Mouse (Mus musculus): Measurements from ENCODE around the gene Pwwp2b. TPM values are rescaled to one million over a fixed set of nuclear protein-coding genes. Genes with fewer than 3 reads are reported as not detected.

Pwwp2b gene
- polyA plus RNA-seq, 1 experiment from 2014 or later = 12.9 TPM

DNA sequence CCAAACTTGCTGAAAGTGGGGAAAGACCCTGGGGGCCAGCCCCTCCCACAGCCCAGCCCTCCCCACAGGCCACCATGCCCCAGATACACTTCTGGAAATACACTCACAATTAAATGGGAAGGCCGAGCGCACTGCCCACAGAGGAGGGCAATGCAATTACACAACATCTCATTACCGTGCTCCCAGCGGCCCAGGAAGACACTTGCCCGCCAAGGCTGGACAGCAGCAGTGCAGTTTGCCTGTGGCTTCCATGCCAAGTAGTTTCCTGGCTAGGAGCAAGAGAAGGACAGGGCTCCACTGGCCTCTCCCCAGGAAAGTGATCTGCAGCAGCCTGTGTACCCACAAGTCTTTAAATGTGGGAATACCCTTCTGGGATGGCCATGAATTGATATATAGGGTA lies 64.4 kb downstream of the Pwwp2b start:
- Histone ChIP-seq H3K27ac (ENCODE audit: low read depth, low read length) (no peak overlapping the region), H3K36me3 (ENCODE audit: control insufficient read depth, insufficient read depth) (no peaks in the 10 kb centered on the region), H3K4me3 (ENCODE audit: low read depth, low read length) (no peak overlapping the region), H3K27me3 (replicated peaks; ENCODE audit: control insufficient read depth, insufficient read depth, low read length) (no peaks in the 10 kb centered on the region), H3K9ac (ENCODE audit: low read depth, low read length) (no peak overlapping the region), H3K4me1 (replicated peaks; ENCODE audit: control insufficient read depth, insufficient read depth, low read length) (no peaks in the 10 kb centered on the region), H3K4me2 (replicated peaks; ENCODE audit: low read depth) (no peak overlapping the region), H3K9me3 (ENCODE audit: control insufficient read depth) (no peaks in the 10 kb centered on the region)
- TF ChIP-seq CTCF (IDR thresholded peaks at IDR 0.05; ENCODE audit: low read depth) = no peak
- no peak for ATAC-seq
- WGBS = 84% methylated on average over 5 of the region's 5 CpGs

DNA sequence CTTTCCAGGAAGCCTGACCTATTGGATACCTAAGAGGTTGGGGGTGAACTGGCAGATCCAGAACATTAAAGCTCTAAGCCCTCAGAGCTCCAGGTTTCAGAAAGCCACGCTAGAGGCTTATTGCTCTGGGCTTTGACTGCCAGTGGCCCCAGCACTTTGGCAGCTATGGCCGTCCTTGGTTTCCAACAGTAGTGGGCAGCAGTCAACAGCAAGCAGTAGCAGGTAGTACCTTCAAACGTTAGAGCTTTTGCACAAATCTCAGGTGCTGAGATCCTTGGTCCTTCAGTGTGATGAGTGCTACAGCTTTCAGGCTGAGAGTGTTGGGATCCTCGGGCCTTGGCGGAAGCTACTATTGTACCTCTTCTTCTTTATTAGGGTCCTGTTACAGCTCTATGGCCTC lies 65.1 kb downstream of the Pwwp2b start:
- no peaks in the 10 kb centered on the region for H3K9me3 ChIP-seq (ENCODE audit: control insufficient read depth)
- no peak overlapping the region for H3K27ac ChIP-seq (ENCODE audit: low read depth, low read length)
- no peak for ATAC-seq
- H3K4me1 ChIP-seq (replicated peaks; ENCODE audit: control insufficient read depth, insufficient read depth, low read length) = no peaks in the 10 kb centered on the region
- WGBS = 72% methylated on average over 5 of the region's 5 CpGs
- no peaks in the 10 kb centered on the region for H3K27me3 ChIP-seq (replicated peaks; ENCODE audit: control insufficient read depth, insufficient read depth, low read length)
- H3K4me3 ChIP-seq (ENCODE audit: low read depth, low read length) = no peak overlapping the region
- H3K36me3 ChIP-seq (ENCODE audit: control insufficient read depth, insufficient read depth) = no peaks in the 10 kb centered on the region
- H3K9ac ChIP-seq (ENCODE audit: low read depth, low read length) = no peak overlapping the region
- H3K4me2 ChIP-seq (replicated peaks; ENCODE audit: low read depth) = no peak overlapping the region
- TF ChIP-seq CTCF (IDR thresholded peaks at IDR 0.05; ENCODE audit: low read depth) = peak; percentile 68

GRCm38 (mm10) chr7:139314716-139315115 lies 66.4 kb downstream of the Pwwp2b start:
- Histone ChIP-seq H3K27ac (ENCODE audit: low read depth, low read length) (no peak overlapping the region), H3K36me3 (ENCODE audit: control insufficient read depth, insufficient read depth) (no peaks in the 10 kb centered on the region), H3K4me1 (replicated peaks; ENCODE audit: control insufficient read depth, insufficient read depth, low read length) (peaks cover 4% of the 10 kb centered on the region; the same call in 1 of the 2 replicates), H3K9me3 (ENCODE audit: control insufficient read depth) (no peaks in the 10 kb centered on the region), H3K4me3 (ENCODE audit: low read depth, low read length) (no peak overlapping the region), H3K27me3 (replicated peaks; ENCODE audit: control insufficient read depth, insufficient read depth, low read length) (no peaks in the 10 kb centered on the region), H3K4me2 (replicated peaks; ENCODE audit: low read depth) (no peak overlapping the region), H3K9ac (ENCODE audit: low read depth, low read length) (no peak overlapping the region)
- TF ChIP-seq CTCF (IDR thresholded peaks at IDR 0.05; ENCODE audit: low read depth) = no peak
- ATAC-seq = no peak
- 79% methylated on average over 3 of the region's 3 CpGs for WGBS

DNA sequence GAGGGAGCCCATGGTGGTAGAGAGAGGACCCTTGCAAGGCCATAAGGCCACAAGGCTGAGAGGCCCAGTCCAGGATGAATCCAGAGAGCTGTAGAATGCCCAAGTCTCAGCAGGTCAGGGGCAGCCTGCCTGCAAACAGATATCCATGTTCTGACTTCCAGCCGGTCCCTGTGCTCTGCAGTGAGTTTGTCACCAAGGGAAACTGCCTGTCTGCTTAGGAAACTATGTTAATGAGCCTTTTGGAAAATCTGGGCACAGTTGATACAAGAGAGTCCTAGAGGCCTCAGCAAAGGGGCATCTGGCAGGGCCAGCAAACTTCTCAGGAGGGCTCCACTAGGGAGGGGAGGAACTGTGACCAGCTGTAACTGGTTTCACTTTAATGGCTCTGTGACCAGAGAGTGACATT lies 70.7 kb downstream of the Pwwp2b start:
- Histone ChIP-seq H3K27me3 (replicated peaks; ENCODE audit: control insufficient read depth, insufficient read depth, low read length) (no peaks in the 10 kb centered on the region), H3K9me3 (ENCODE audit: control insufficient read depth) (no peaks in the 10 kb centered on the region), H3K4me2 (replicated peaks; ENCODE audit: low read depth) (no peak overlapping the region), H3K36me3 (ENCODE audit: control insufficient read depth, insufficient read depth) (no peaks in the 10 kb centered on the region), H3K27ac (ENCODE audit: low read depth, low read length) (no peak overlapping the region), H3K4me1 (replicated peaks; ENCODE audit: control insufficient read depth, insufficient read depth, low read length) (peaks cover 4% of the 10 kb centered on the region; the same call in 1 of the 2 replicates), H3K4me3 (ENCODE audit: low read depth, low read length) (no peak overlapping the region), H3K9ac (ENCODE audit: low read depth, low read length) (no peak overlapping the region)
- no peak for ATAC-seq
- TF ChIP-seq CTCF (IDR thresholded peaks at IDR 0.05; ENCODE audit: low read depth) = no peak
- 52% methylated on average over 1 of the region's 1 CpGs for WGBS

Other genes starting within 250 kb of the Pwwp2b start
- 4.5 and 4.7 TPM in 2 replicates for gene Dpysl4, start 162.5 kb upstream of the Pwwp2b start, polyA plus RNA-seq (2015; fragmentation: Nextera tagmentation; extraction: Ambion mirVana)
- 2.0 and 2.5 TPM in 2 replicates for gene Lrrc27, start 35.5 kb upstream of the Pwwp2b start, polyA plus RNA-seq (2015; fragmentation: Nextera tagmentation; extraction: Ambion mirVana)
- 0.07 and 0.10 TPM in 2 replicates for gene Stk32c, start 35.2 kb upstream of the Pwwp2b start, polyA plus RNA-seq (2015; fragmentation: Nextera tagmentation; extraction: Ambion mirVana)
- 29.1 and 32.9 TPM in 2 replicates for gene Inpp5a, start 140.6 kb downstream of the Pwwp2b start, polyA plus RNA-seq (2015; fragmentation: Nextera tagmentation; extraction: Ambion mirVana)